Mouse (Mus musculus) limb, embryonic 15.5 days (tissue): ENCODE data around the gene Usmg5. TPM values are rescaled to one million over a fixed set of nuclear protein-coding genes. Genes with fewer than 3 reads are reported as not detected.

Experiments
- ATAC-seq: fragments of 200-750 bp; cut with Nextera tagmentation; 2 replicates; pipeline ENCODE4 v1.8.0; 2017; ENCODE audit warnings: low read depth, moderate TSS enrichment; ENCODE audit not compliant: insufficient number of reproducible peaks, low FRiP score, low TSS enrichment
- H3K27ac ChIP-seq: fragments of 300-500 bp; sonication (generic); 2 replicates; pipeline ENCODE4 v1.5.1; 2015; ENCODE audit warnings: moderate library complexity, mild to moderate bottlenecking, inconsistent platforms
- H3K27me3 ChIP-seq: fragments of 300-500 bp; sonication (generic); 2 replicates; pipeline ENCODE4 v1.6.1; 2015; ENCODE audit warnings: inconsistent platforms
- H3K36me3 ChIP-seq: fragments of 300-500 bp; sonication (generic); 2 replicates; pipeline ENCODE4 v1.6.1; 2015; ENCODE audit warnings: inconsistent platforms
- H3K4me1 ChIP-seq: fragments of 300-500 bp; sonication (generic); 2 replicates; pipeline ENCODE4 v1.6.1; 2015; ENCODE audit warnings: inconsistent platforms
- H3K4me2 ChIP-seq: fragments of 300-500 bp; sonication (generic); 2 replicates; pipeline ENCODE4 v1.6.1; 2015; ENCODE audit warnings: mild to moderate bottlenecking, inconsistent platforms
- H3K4me3 ChIP-seq: fragments of 300-500 bp; sonication (generic); 2 replicates; pipeline ENCODE4 v1.5.1; 2015; ENCODE audit warnings: mild to moderate bottlenecking, inconsistent platforms
- H3K9ac ChIP-seq: fragments of 300-500 bp; sonication (generic); 2 replicates; pipeline ENCODE4 v1.6.1; 2015; ENCODE audit warnings: inconsistent platforms
- H3K9me3 ChIP-seq: fragments of 300-500 bp; sonication (generic); 2 replicates; pipeline ENCODE4 v1.6.1; 2016; ENCODE audit warnings: inconsistent platforms
- WGBS: fragments of 180-500 bp; shearing (Covaris S2); methylation state at CpG from one replicate; pipeline ENCODE4 v1.1.7; 2015; 5-methylcytosine and 5-hydroxymethylcytosine counted together
- polyA plus RNA-seq: library from polyadenylated mRNA; unstranded; fragments of >200 nt; fragmentation: Nextera tagmentation; extraction: Ambion mirVana; gene quantifications from 2 replicates; pipeline ENCODE4 v1.2.1, GENCODE M21; 2015

The Usmg5 gene
- polyA plus RNA-seq, 1 experiment from 2014 or later, result 1,159 TPM

DNA sequence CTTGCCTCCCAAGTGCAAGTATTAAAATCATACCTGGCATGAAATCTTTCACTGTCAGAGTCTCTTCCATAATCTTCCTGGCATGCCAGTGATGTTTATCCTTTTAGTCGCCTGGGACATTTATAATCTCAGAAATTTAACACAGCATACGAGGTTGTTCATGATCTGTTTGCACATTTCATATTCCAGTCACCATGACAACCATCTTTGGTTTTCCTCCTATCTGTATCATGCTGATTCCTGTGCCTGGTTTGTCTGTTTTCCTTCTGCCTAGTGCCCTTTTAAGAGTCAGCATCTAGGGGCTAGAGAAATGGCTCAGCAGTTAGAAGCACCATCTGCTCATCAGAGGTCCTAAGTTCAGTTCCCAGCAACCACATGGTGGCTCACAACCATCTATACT lies 28.2 kb upstream of the Usmg5 start:
- Histone ChIP-seq H3K9ac (no peak overlapping the region), H3K9me3 (no peaks in the 10 kb centered on the region), H3K36me3 (peaks cover 73% of the 10 kb centered on the region), H3K4me1 (no peaks in the 10 kb centered on the region), H3K27ac (no peak overlapping the region), H3K4me2 (no peak overlapping the region), H3K4me3 (no peak overlapping the region), H3K27me3 (no peaks in the 10 kb centered on the region)
- WGBS, result 80% methylated on average over 2 of the region's 2 CpGs
- ATAC-seq, result no peak

DNA sequence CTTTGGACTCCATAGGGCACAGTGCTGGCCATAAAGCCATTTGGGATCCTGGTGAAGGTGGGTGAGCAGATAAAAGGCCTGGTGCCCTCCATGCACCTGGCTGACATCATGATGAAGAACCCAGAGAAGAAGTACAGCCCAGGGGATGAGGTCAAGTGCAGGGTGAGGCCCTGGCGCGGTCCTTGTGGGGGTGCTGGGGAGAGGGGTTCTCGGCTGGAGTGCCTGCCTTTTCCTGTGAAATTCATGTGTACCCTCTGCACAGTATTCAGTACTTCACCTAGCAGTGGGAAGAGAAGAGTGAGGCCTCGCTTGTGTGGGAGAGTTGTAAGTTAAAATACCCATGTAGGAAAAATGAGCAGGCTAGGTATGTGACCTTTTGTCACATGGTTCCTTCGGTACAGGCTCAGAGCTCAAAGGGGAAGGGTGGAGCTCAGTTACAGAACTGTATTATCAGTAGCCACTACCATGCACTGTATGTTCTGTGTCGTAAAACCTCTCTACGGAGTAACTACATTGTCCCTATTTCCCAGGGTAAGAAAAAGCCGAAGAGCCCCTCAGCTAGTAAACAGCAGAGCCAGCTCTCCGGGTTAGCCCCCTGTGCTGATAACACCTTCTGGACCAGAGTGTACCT lies 14.3 kb upstream of the Usmg5 start:
- H3K27ac ChIP-seq, result no peak overlapping the region
- no peak overlapping the region for H3K9ac ChIP-seq
- no peak for ATAC-seq
- H3K4me2 ChIP-seq, result no peak overlapping the region
- H3K4me1 ChIP-seq, result no peaks in the 10 kb centered on the region
- H3K27me3 ChIP-seq, result no peaks in the 10 kb centered on the region
- H3K9me3 ChIP-seq, result no peaks in the 10 kb centered on the region
- H3K36me3 ChIP-seq, result peaks cover 99% of the 10 kb centered on the region
- no peak overlapping the region for H3K4me3 ChIP-seq
- WGBS, result 90% methylated on average over 9 of the region's 9 CpGs

DNA sequence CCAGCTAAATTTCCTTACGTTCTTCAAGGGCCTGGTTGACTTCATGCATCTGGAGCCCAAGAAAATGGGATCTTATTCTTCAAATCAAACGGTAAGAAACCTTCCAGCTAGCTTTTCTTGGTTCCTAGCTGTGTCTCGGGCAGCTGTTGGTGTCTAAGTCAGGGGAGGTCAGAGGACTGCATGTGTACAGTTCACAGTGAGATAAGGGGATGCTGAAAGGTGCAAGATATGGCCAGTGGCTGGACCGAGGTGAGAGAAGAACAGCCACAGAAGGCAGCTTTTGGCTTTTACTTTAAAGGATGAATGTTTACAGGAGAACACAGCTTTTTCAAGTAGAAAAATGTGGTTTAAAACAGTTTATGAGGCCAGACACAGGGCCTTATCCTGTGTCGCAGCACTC lies 10.6 kb upstream of the Usmg5 start:
- Histone ChIP-seq H3K4me2 (no peak overlapping the region), H3K27me3 (no peaks in the 10 kb centered on the region), H3K9ac (no peak overlapping the region), H3K9me3 (no peaks in the 10 kb centered on the region), H3K36me3 (peaks cover 97% of the 10 kb centered on the region), H3K4me3 (no peak overlapping the region), H3K27ac (no peak overlapping the region), H3K4me1 (no peaks in the 10 kb centered on the region)
- 95% methylated on average over 5 of the region's 5 CpGs for WGBS
- ATAC-seq, result no peak

DNA sequence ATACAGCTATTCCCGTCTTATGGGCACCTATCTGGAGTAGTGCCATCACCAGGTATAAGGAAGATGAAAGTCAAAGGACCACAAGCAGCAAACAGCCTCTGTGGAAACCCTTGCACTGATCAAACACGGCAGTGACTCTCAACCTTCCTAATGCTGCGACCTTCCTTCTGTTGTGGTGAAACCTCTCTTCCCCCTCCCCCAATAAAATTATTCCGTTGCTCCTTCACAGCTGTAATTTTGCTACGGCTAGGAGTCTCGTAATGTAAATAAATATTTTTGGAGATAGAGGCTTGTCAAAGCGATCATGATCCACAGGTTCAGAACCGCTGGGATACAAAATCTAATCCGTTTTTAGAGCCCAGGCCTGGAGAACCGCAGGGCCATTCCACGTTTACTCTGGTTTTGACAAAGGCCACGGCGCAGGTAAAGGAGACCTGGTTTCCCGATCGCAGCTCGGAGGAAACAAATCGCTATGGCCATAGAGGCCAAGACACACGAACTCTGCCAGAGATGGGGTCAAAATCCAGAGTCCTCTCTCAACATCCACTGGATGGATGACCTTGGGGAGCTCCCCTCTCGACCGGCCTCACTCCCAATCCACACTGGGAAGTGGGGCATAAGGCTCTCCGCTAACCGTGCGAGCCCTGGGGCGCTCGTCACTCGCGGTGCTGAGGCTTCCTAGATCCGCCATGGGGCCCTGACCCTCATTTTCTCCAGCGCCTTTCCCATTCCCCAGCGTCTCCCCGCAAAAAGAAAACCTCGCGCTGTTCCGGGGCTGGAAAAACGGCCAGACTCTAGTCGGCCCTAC lies 525 bp downstream of the Usmg5 start:
- Histone ChIP-seq H3K27ac (peak overlapping the region; percentile 75), H3K9me3 (no peaks in the 10 kb centered on the region), H3K4me3 (peak overlapping the region; percentile 66), H3K36me3 (peaks cover 31% of the 10 kb centered on the region), H3K27me3 (no peaks in the 10 kb centered on the region), H3K4me1 (peaks cover 20% of the 10 kb centered on the region), H3K9ac (peak overlapping the region; percentile 88), H3K4me2 (peak overlapping the region; percentile 74)
- WGBS, result 1% methylated on average over 36 of the region's 36 CpGs
- peak; percentile 36 for ATAC-seq

DNA sequence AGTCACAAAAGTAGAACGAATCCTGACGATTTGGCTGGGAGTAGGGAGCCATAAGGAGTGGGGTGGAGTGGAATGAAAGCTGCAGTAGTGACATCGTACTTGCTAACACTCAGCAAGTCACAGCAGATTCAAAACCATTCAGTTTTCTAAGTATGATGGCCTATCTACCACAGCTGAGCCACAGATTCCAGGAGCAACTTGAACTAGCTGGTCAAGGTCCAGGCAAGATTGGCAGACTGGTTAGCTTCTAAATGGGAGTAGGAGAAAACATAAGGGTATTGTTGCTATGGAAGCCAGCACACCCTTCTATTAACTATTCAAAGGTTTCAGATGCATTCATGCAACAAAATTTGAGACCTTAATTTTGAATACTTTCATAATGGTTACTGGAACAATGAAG lies 2.2 kb downstream of the Usmg5 start:
- Histone ChIP-seq H3K9me3 (no peaks in the 10 kb centered on the region), H3K4me1 (peaks cover 20% of the 10 kb centered on the region), H3K9ac (no peak overlapping the region), H3K4me3 (no peak overlapping the region), H3K4me2 (no peak overlapping the region), H3K36me3 (peaks cover 34% of the 10 kb centered on the region), H3K27me3 (no peaks in the 10 kb centered on the region), H3K27ac (no peak overlapping the region)
- ATAC-seq, result no peak
- WGBS, result 78% methylated on average over 3 of the region's 3 CpGs

DNA sequence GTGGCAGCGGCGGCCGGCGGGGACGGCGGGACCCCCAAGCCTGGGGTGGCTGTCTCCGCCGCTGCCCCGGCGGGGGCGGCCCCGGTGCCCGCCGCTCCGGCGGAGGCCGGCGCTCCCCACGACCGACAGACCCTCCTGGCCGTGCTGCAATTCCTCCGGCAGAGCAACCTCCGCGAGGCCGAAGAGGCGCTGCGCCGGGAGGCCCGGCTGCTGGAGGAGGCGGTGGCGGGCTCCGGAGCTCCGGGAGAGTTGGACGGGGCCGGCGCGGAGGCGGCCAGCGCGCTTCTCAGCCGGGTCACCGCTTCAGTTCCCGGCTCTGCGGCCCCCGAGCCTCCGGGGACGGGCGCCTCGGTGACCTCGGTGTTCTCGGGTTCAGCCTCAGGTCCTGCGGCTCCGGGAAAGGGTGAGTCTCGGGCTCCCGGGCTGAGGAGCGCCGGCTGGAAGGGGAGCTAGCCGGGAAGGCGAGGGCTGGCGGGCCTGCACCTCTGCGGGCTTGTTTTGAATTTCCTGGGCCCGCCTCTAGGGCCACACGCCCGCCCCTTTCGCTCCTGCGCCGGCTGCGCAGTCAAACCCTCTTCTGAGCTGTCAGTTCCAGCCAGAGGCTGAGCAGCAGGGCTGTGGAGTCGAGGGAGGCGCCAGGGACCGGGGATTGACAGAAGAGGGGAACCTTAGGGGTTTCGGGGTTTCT lies 22.4 kb downstream of the Usmg5 start:
- H3K9me3 ChIP-seq, result no peaks in the 10 kb centered on the region
- peaks cover 20% of the 10 kb centered on the region for H3K36me3 ChIP-seq
- H3K9ac ChIP-seq, result peak overlapping the region; percentile 90
- peak; percentile 88 for ATAC-seq
- H3K27ac ChIP-seq, result peak overlapping the region; percentile 92
- peak overlapping the region; percentile 80 for H3K4me3 ChIP-seq
- 0% methylated on average over 72 of the region's 72 CpGs for WGBS
- H3K4me1 ChIP-seq, result peaks cover 10% of the 10 kb centered on the region
- H3K4me2 ChIP-seq, result peak overlapping the region; percentile 69
- H3K27me3 ChIP-seq, result no peaks in the 10 kb centered on the region

DNA sequence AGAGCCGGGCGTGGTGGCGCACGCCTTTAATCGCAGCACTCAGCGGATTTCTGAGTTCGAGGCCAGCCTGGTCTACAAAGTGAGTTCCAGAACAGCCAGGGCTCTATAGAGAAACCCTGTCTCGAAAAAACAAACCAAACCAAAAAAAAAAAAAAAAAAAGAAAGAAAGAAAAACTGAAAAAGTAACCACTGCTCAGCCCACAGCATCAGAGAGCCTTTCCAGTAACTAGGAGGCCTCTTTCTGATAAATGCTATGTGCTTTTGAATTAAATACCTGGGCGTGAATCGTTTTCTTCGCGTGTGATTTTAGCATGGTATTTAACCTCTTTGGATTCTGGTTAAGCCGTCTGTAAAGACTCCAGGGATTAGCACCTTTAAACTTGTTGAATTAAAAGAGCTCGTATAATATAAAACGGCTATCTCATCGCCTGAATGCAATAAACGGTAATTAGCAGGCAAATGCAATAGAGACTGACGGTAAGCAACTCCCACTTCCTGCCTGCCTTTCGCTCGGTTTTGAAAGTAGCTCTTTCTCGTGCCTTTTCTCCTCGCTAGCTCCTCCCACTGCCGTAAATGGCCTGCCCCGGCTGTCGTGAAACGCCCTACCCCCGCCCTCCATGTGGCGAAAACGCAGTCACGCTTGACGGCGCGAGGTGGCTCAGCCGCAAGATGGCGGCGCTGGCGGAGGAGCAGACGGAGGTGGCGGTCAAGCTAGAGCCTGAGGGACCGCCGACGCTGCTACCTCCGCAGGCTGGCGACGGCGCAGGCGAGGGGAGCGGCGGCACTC lies 23.2 kb downstream of the Usmg5 start, which contains the start of gene Taf5:
Gene Taf5 (plus strand): TSS at position 651 of the 787 bp plus-strand sequence.
- Histone ChIP-seq H3K9ac (peak within 1 kb of the TSS; percentile 90), H3K9me3 (no peaks in the 10 kb centered on the region), H3K36me3 (peaks cover 12% of the 10 kb centered on the region), H3K27me3 (no peaks in the 10 kb centered on the region), H3K4me3 (peak within 1 kb of the TSS; percentile 80), H3K4me2 (peak within 1 kb of the TSS; percentile 69), H3K4me1 (peaks cover 10% of the 10 kb centered on the region), H3K27ac (peak within 1 kb of the TSS; percentile 92)
- WGBS, result 9% methylated on average over 48 of the region's 49 CpGs
- peak; percentile 75 for ATAC-seq

DNA sequence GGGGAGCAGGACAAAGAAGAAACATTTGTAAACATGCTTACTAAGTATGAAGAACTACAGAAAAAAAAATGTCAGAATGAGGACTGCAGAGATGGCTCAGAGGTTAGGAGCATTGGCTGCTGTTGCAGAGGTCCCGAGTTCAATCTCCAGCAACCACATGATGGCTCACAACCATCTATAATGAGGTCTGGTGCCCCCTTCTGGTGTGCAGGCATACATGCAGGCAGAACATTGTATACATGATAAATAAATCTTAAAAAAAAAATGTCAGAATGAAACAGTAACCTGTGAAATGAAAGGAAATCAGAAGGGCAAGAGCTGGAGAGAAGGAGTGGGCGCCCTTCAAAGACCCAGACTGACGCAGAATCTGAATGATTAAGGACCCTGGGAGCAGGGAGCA lies 24.6 kb downstream of the Usmg5 start:
- Histone ChIP-seq H3K9me3 (no peaks in the 10 kb centered on the region), H3K27me3 (no peaks in the 10 kb centered on the region), H3K4me2 (no peak overlapping the region), H3K9ac (no peak overlapping the region), H3K4me3 (no peak overlapping the region), H3K4me1 (peaks cover 10% of the 10 kb centered on the region), H3K36me3 (peaks cover under 1% of the 10 kb centered on the region; the same call in 1 of the 2 replicates), H3K27ac (no peak overlapping the region)
- no peak for ATAC-seq
- WGBS, result 90% methylated on average over 3 of the region's 3 CpGs

DNA sequence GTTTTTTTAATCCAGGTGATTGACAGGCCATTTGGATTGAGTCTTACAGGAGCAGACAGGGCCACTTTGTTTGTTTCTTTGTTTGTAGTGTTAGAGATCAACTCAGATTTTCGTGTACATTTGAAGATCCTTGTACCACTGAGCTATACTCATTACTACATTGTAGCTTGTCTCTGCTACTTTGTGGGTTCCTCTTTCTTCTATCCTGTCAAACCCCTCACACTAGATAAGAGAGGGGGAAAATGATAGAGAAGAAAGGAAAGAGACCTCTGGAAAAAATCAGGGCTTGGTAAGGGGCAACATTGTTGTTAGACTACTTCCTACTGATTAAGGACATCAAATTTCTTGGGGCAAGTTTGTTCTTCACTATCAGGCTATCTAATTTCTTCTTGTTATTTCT lies 32.8 kb downstream of the Usmg5 start:
- Histone ChIP-seq H3K4me1 (no peaks in the 10 kb centered on the region), H3K4me3 (no peak overlapping the region), H3K9me3 (no peaks in the 10 kb centered on the region), H3K4me2 (no peak overlapping the region), H3K9ac (no peak overlapping the region), H3K36me3 (no peaks in the 10 kb centered on the region), H3K27me3 (no peaks in the 10 kb centered on the region), H3K27ac (no peak overlapping the region)
- no peak for ATAC-seq
- WGBS, result 63% methylated on average over 1 of the region's 1 CpGs

DNA sequence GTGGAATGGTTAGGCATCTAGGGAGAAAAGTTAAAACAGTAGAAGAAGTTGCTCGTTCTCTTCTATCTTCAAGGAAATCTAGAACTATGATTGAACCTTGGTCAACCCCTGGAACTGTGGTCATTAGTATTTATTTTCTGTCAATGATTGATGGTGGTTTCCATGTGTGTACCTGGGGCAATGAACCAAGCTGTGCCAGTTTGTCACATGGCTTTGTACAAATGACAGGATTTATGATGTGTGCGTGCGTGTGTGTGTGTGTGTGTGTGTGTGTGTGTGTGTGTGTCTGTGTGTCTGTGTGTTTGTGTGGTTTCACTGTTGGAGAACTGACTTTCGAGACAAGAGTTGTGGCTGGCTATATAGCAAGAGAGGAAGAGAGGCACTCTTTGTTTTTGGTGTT lies 37.0 kb downstream of the Usmg5 start:
- WGBS, result 79% methylated on average over 4 of the region's 4 CpGs
- no peak overlapping the region for H3K4me3 ChIP-seq
- H3K4me1 ChIP-seq, result peaks cover 16% of the 10 kb centered on the region
- no peak overlapping the region for H3K27ac ChIP-seq
- no peaks in the 10 kb centered on the region for H3K9me3 ChIP-seq
- H3K27me3 ChIP-seq, result no peaks in the 10 kb centered on the region
- no peaks in the 10 kb centered on the region for H3K36me3 ChIP-seq
- ATAC-seq, result no peak
- H3K4me2 ChIP-seq, result no peak overlapping the region
- no peak overlapping the region for H3K9ac ChIP-seq

DNA sequence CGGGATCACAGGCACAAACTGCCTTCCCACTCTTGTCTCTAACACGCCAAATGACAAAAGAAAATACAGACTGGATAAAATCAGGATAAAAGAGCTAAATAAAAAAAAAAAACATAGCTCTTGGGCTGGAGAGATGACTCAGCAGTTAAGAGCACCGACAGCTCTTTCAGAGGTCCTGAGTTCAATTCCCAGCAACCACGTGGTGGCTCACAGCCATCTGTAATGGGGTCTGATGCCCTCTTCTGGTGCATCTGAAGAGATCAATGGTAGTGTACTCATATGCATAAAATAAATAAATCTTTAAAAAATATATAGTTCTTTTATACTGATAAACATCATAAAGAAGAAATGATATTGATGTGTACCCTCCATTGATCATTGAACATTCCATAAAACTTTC lies 37.5 kb downstream of the Usmg5 start:
- Histone ChIP-seq H3K4me3 (no peak overlapping the region), H3K36me3 (no peaks in the 10 kb centered on the region; the same call in 1 of the 2 replicates), H3K27me3 (no peaks in the 10 kb centered on the region), H3K27ac (no peak overlapping the region), H3K4me2 (no peak overlapping the region), H3K4me1 (peaks cover 16% of the 10 kb centered on the region), H3K9me3 (no peaks in the 10 kb centered on the region), H3K9ac (no peak overlapping the region)
- ATAC-seq, result no peak
- WGBS, result 85% methylated on average over 4 of the region's 4 CpGs
